Mouse (Mus musculus): ENCODE measurements at regions not wholly inside any gene's neighbourhood (a gene's known extent, or its start where the extent isn't known, plus 50 kb on each side); places are given as distances from the start of the nearest gene placed in this dataset.

GRCm38 (mm10) chr2:170218230-170219044, 70.5 kb upstream of the Zfp217 start:
- DNase-seq = peak; percentile 86 to 87

DNA sequence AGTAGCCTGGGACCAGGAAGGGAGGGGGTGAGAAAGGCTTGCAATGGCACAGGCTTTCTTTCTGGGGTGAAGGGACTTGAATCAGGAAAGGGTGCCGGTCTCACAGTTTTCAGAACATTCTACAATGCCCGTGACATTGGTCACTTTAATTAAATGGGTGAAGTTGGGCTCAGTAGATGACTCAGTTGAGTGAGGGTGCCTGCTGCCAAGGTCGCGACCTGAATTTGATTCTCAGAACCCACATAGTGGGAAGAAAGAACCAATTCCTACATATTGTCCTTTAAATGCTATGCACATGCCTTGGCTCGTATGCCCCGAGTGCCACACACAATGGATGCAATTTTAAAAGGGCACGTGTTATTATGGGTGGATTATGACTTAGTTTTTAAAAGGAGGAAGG, 68.4 kb upstream of the Zfp217 start:
- no peak for DNase-seq

DNA sequence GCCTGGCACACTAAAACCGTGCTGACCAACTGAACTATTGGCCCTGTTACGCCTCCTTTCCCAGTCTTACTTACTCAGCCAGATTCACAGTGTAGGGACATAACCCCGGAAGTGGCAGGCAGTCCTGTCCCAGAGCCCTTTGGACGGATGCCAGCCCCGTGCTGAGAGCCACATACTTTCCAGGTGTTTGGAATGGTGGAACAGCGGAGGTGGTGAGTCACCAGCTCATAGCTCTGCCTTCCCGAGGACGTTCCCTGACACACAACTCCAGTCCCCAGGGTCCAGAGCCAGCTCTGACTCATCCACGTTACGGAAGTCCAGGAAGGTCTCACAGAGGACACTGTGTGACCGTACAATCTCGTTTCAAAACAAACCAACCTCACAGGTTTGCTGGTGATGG, 61.2 kb upstream of the Zfp217 start:
- DNase-seq = peak in 1 of 2 experiments; percentile 43

DNA sequence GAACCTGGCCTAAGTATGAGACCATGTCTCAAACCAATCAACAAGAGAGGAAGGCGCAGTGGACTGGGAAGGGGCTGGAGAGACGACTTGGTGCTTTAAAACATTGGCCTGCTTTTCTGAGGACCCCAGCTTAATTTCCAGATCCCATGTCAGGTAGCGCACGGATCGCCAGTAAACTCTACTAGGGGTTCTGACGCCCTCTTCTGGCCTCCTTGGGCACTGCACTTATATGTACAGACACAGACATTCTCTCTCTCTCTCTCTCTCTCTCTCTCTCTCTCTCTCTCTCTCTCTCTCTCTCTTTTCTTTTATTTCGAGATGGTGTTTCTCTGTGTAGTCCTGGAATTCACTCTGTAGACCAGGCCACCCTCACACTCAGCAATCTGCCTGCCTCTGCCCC, 60.0 kb upstream of the Zfp217 start:
- no peak for DNase-seq

GRCm38 (mm10) chr2:170207395-170207794, 59.5 kb upstream of the Zfp217 start:
- DNase-seq = no peak

DNA sequence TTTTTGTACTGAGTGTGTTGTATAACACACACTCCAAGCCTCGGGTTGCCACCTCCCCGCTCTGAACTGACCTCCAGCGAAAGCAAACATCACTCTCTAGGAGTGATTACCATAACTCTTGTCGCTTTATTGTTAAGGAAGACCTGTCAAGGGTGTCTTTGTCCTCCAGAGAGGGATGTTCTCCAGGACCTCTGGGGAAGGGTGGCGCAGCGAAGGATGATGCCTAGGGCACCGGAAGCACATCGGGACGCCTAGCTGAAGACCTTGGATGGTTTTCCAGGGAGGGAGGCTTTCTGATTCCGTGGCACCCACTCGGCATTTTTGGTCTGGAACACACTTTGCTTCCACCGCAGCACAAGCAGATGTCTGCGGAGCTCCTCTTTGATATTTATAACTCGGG, 59.0 kb upstream of the Zfp217 start:
- DNase-seq = no peak

GRCm38 (mm10) chr2:170206442-170206754, 58.5 kb upstream of the Zfp217 start:
- peak in 1 of 2 experiments; percentile 28 for DNase-seq

GRCm38 (mm10) chr2:170205591-170206441, 57.9 kb upstream of the Zfp217 start:
- peak; percentile 27 to 38 for DNase-seq

- no peak for DNase-seq
Observed at GRCm38 (mm10) chr2:170204768-170205514, 57.0 kb upstream of the Zfp217 start.

DNA sequence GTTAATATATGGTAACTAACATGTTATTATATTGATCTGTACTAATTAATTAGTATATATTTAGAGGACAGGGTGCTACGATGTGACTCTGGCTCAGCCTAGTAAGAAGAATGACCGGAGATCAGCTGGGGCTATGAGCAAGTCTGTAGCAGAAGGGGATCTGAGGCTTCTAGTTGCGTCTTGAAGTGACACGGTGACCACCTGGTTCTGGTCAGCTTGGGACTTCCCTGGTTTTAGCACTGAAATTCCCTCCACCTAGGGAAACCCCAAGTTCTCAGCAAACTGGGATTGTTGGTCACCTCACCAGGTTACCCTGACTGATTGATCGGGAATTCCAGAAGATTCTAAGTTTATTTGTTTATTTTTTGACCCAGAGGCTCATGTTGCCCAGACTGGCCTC, 55.6 kb upstream of the Zfp217 start:
- no peak for DNase-seq

DNA sequence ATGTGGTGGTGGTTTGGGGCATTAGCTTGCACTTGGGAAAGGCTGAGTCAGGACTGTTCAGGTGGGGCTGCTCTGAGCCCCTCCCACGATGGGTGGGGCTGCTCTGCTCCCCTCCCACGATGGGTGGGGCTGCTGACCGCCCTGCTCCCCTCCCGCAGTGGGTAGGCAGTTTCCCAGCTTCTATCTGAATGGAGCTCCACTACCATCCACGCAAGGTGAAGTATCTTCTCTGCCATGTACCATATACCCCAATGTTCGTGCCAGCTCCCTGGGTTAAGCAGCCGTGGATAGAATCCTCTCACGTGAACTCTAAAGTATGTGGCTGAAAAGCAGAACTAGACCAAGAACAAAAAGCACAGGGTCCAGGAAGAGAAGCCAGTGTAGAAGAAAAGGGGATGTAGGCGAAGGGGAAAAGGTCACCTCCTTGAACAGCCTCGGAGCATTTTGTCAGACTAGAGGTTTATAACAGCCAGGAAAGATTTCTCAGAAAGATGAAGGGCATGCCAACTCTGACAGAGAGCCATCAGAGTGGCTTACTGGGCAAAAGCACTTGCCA, 54.0 kb upstream of the Zfp217 start:
- DNase-seq = no peak
